Mouse (Mus musculus): ENCODE measurements around the gene Ezr. TPM values are rescaled to one million over a fixed set of nuclear protein-coding genes. Genes with fewer than 3 reads are reported as not detected.
"Not testable (repeated sequence)": the region's sequence is repeated elsewhere in the genome, so short reads cannot be mapped to it uniquely, and the experiment has no call there.

The Ezr gene
- total RNA-seq, 2 experiments from 2014 or later, result 23.8 to 39.2 TPM

GRCm38 (mm10) chr17:6697224-6697775 is 85.3 kb downstream of the Ezr start:
- DNase-seq (ENCODE audit: extremely low spot score in 1 of 2, low spot score in 2 of 2), result peak in 1 of 2 experiments; percentile 54
- intact Hi-C loops (cut with DNase I), result not testable (repeated sequence)

DNA sequence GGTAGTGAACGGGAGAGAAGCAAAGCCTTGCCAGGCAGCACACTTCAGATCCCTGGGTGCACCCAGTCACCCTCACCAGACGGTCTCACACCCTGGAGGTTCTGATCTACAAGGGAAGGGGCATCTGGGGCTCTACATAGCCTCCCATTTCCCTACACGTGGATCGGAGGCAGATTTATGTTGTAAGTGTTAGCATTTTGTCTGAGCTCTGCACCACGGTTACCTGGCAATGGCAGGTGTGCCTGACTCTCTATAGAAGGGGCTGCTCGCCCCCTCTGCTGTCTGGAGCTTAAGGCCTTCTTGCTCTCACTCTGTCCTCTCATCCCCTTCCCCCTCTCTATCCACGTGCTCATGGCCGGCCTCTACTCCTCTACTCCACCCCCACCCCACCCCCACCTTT is 86.1 kb downstream of the Ezr start:
- DNase-seq (ENCODE audit: extremely low spot score in 1 of 2, low spot score in 2 of 2); intact Hi-C loops (cut with DNase I): not testable (repeated sequence)

DNA sequence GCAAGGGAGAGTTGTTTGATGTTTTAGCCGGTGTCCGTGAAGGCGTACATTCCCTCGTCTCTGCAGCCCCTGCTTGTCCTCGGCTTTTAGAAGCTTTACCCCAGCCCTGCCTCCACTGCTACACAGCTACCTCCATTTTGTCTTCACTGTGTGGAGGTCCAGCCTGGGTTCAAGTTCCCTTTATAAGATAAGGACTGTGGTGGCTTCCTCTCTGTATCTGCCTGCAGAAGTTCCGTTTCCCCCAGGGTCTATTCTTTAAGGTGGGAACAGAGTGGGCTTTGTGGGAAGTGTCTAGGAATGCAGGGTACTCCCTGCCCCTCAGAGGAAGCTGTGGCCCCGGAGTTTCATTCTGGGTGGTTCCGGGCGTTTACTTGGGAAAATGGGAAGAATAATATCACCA is 86.9 kb downstream of the Ezr start:
- intact Hi-C loops (cut with DNase I); DNase-seq (ENCODE audit: extremely low spot score in 1 of 2, low spot score in 2 of 2): not testable (repeated sequence)

DNA sequence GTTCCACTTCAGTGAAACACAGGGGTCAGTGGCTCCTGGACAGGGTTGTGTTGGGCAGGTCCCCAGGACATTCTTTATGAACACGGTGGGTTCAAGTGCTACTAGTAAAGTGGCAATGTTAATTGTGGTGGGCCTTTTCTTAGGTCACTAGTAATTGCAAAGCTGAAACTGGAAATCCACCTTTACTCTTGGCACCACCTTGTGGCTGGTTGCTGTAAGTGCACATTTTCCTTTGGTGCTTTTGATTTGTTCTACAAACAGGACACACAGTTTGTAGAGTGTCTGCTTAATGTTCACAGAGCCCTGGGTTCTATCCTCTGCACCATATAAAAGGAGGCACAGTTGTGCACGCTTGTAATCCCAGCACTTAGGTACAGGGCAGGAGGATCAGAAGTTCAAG is 91.0 kb downstream of the Ezr start:
- peak; percentile 90 to 94 for DNase-seq (ENCODE audit: extremely low spot score in 1 of 2, low spot score in 2 of 2)
- intact Hi-C loops (cut with DNase I), result not testable (repeated sequence)

DNA sequence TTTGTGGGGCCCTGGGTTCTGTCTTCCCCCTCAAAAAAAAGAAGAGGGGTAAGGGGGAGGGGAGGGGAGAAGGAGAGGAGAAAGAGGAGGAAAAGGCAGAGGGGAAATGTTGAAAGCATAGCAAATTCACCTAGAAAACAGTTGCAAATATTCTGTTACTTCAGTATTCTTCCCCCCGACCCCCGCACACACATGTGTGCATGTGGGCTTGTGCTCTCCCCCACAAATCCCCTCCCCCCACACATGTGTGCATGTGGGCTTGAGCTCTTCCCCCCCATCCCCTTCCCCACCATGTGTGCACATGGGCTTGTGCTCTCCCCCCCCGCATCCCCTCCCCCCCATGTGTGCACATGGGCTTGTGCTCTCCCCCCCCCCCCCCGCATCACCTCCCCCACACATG is 93.2 kb downstream of the Ezr start:
- peak in 1 of 2 experiments; percentile 58 for DNase-seq (ENCODE audit: extremely low spot score in 1 of 2, low spot score in 2 of 2)
- intact Hi-C loops (cut with DNase I), result not testable (repeated sequence)

Other genes with a start within 250 kb of the Ezr start
- 10 to 100 TPM; 23.8 to 25.0 TPM for gene Dynlt1c, start 181.1 kb downstream of the Ezr start, total RNA-seq (2021)
- 100 to 1,000 TPM; 199 to 208 TPM for gene Dynlt1f, start 126.9 kb downstream of the Ezr start, total RNA-seq (2021)
- under 1 TPM; 0.49 to 0.81 TPM for gene Sytl3, start 123.7 kb downstream of the Ezr start, total RNA-seq (2021)
- gene Rsph3b, start 165.9 kb upstream of the Ezr start, total RNA-seq (2021), result 10 to 100 TPM; 29.2 to 31.2 TPM
- gene Tagap1, start 178.4 kb upstream of the Ezr start, total RNA-seq (2021), result 10 to 100 TPM; 24.0 to 24.3 TPM
- 10 to 100 TPM; 31.2 to 39.2 TPM for gene Rnaset2b, start 187.8 kb upstream of the Ezr start, total RNA-seq (2021)
- gene Gm49721, start 196.1 kb upstream of the Ezr start, total RNA-seq (2021), result under 1 TPM in 1 of 2 experiments, not detected in 1; 0.28 TPM
- gene Gm1604a, start 242.8 kb upstream of the Ezr start, total RNA-seq (2021), result under 1 TPM; 0.64 to 0.71 TPM